Mouse (Mus musculus) kidney, embryonic 15.5 days (tissue): ENCODE measurements around the gene Gm3250. TPM values are rescaled to one million over a fixed set of nuclear protein-coding genes. Genes with fewer than 3 reads are reported as not detected.
"Not testable (repeated sequence)": the region's sequence is repeated elsewhere in the genome, so short reads cannot be mapped to it uniquely, and the experiment has no call there.

Experiments
- ATAC-seq: fragments of 200-750 bp; cut with Nextera tagmentation; replicated peaks from 2 replicates; pipeline ENCODE4 v1.8.0; 2017; ENCODE audit warnings: moderate TSS enrichment; ENCODE audit not compliant: low FRiP score
- H3K27ac ChIP-seq: fragments of 300-500 bp; sonication (generic); 2 replicates; pipeline ENCODE4 v1.5.1; 2015; ENCODE audit warnings: mild to moderate bottlenecking, inconsistent platforms
- H3K27me3 ChIP-seq: fragments of 300-500 bp; sonication (generic); 2 replicates; pipeline ENCODE4 v1.6.1; 2015; ENCODE audit warnings: inconsistent platforms
- H3K36me3 ChIP-seq: fragments of 300-500 bp; sonication (generic); 2 replicates; pipeline ENCODE4 v1.6.1; 2015; ENCODE audit warnings: inconsistent platforms
- H3K4me1 ChIP-seq: fragments of 300-500 bp; sonication (generic); 2 replicates; pipeline ENCODE4 v1.6.1; 2015; ENCODE audit warnings: inconsistent platforms
- H3K4me2 ChIP-seq: fragments of 300-500 bp; sonication (generic); 2 replicates; pipeline ENCODE4 v1.6.1; 2015; ENCODE audit warnings: moderate library complexity, mild to moderate bottlenecking, inconsistent platforms
- H3K4me3 ChIP-seq: fragments of 300-500 bp; sonication (generic); replicated peaks from 2 replicates; pipeline ENCODE4 v1.5.1; 2015; ENCODE audit warnings: mild to moderate bottlenecking, inconsistent platforms
- H3K9ac ChIP-seq: fragments of 300-500 bp; sonication (generic); 2 replicates; pipeline ENCODE4 v1.6.1; 2015; ENCODE audit warnings: mild to moderate bottlenecking, inconsistent platforms
- H3K9me3 ChIP-seq: fragments of 300-500 bp; sonication (generic); replicated peaks from 2 replicates; pipeline ENCODE4 v1.6.1; 2016; ENCODE audit warnings: inconsistent platforms
- WGBS: fragments of 180-500 bp; shearing (Covaris S2); methylation state at CpG from one replicate; pipeline ENCODE4 v1.1.7; 2015; ENCODE audit warnings: mixed read lengths; 5-methylcytosine and 5-hydroxymethylcytosine counted together
- polyA plus RNA-seq: library from polyadenylated mRNA; unstranded; fragments of >200 nt; fragmentation: Nextera tagmentation; extraction: Ambion mirVana; gene quantifications from 2 replicates; pipeline ENCODE4 v1.2.1, GENCODE M21; 2015

Gm3250 gene
- polyA plus RNA-seq, 1 experiment from 2014 or later: not detected

- no peak overlapping the region for H3K9ac ChIP-seq
- H3K36me3 ChIP-seq: no peaks in the 10 kb centered on the region
- no peaks in the 10 kb centered on the region for H3K4me1 ChIP-seq
- no peaks in the 10 kb centered on the region for H3K27me3 ChIP-seq
- 61% methylated on average over 2 of the region's 2 CpGs for WGBS
- no peak for ATAC-seq
- H3K4me2 ChIP-seq: no peak overlapping the region
- no peak overlapping the region for H3K4me3 ChIP-seq
- H3K9me3 ChIP-seq: no peaks in the 10 kb centered on the region
- H3K27ac ChIP-seq: no peak overlapping the region
Measured at GRCm38 (mm10) chr10:77788621-77789020, 6.3 kb upstream of the Gm3250 start.

- not testable (repeated sequence) for H3K9ac ChIP-seq, H3K4me2 ChIP-seq, H3K27ac ChIP-seq, ATAC-seq, H3K36me3 ChIP-seq, H3K27me3 ChIP-seq, H3K4me3 ChIP-seq, H3K9me3 ChIP-seq, H3K4me1 ChIP-seq
- 68% methylated on average over 1 of the region's 1 CpGs for WGBS
Measured at GRCm38 (mm10) chr10:77787876-77788275, 5.5 kb upstream of the Gm3250 start, which contains the start of gene Gm7137. TSS of gene Gm7137 (minus strand) at chr10:77788200.

GRCm38 (mm10) chr10:77783396-77783795 is 1.1 kb upstream of the Gm3250 start:
- H3K4me2 ChIP-seq: not testable (repeated sequence)

GRCm38 (mm10) chr10:77776844-77777243 is 5.5 kb downstream of the Gm3250 start, which contains the start of gene Gm7138:
TSS of gene Gm7138 (minus strand) at chr10:77776944.
- H3K4me3 ChIP-seq, H3K36me3 ChIP-seq, H3K4me2 ChIP-seq, H3K27ac ChIP-seq, ATAC-seq, H3K9me3 ChIP-seq, H3K27me3 ChIP-seq, H3K4me1 ChIP-seq, H3K9ac ChIP-seq: not testable (repeated sequence)
- 80% methylated on average over 1 of the region's 1 CpGs for WGBS

More at GRCm38 (mm10) chr10:77783396-77783795, 1.1 kb upstream of the Gm3250 start:
- H3K9ac ChIP-seq, H3K27ac ChIP-seq, H3K27me3 ChIP-seq, H3K36me3 ChIP-seq, H3K9me3 ChIP-seq, H3K4me1 ChIP-seq, H3K4me3 ChIP-seq, ATAC-seq: not testable (repeated sequence)
- 77% methylated on average over 3 of the region's 3 CpGs for WGBS

- WGBS: 90% methylated on average over 2 of the region's 3 CpGs
- not testable (repeated sequence) for H3K27ac ChIP-seq, H3K4me2 ChIP-seq, H3K4me3 ChIP-seq, H3K27me3 ChIP-seq, H3K9me3 ChIP-seq, H3K9ac ChIP-seq, H3K4me1 ChIP-seq, H3K36me3 ChIP-seq, ATAC-seq
Measured at GRCm38 (mm10) chr10:77772142-77772541, 10.2 kb downstream of the Gm3250 start.

- H3K27ac ChIP-seq, H3K4me2 ChIP-seq, H3K9ac ChIP-seq, H3K36me3 ChIP-seq, H3K4me1 ChIP-seq, H3K9me3 ChIP-seq, H3K4me3 ChIP-seq, ATAC-seq, H3K27me3 ChIP-seq: not testable (repeated sequence)
- WGBS: 86% methylated on average over 1 of the region's 1 CpGs
Measured at GRCm38 (mm10) chr10:77771225-77771624, 11.1 kb downstream of the Gm3250 start, which contains the start of gene Gm3238. TSS of gene Gm3238 (minus strand) at chr10:77771325.

- Histone ChIP-seq H3K9ac (no peak overlapping the region), H3K9me3 (no peaks in the 10 kb centered on the region), H3K27me3 (no peaks in the 10 kb centered on the region), H3K4me1 (no peaks in the 10 kb centered on the region), H3K27ac (no peak overlapping the region), H3K4me2 (no peak overlapping the region), H3K4me3 (no peak overlapping the region), H3K36me3 (no peaks in the 10 kb centered on the region)
- 60% methylated on average over 1 of the region's 1 CpGs for WGBS
- ATAC-seq: no peak
Measured at GRCm38 (mm10) chr10:77769727-77770126, 12.6 kb downstream of the Gm3250 start.

- H3K9me3 ChIP-seq, H3K27me3 ChIP-seq, ATAC-seq, H3K4me2 ChIP-seq, H3K9ac ChIP-seq, H3K36me3 ChIP-seq, H3K4me1 ChIP-seq, H3K4me3 ChIP-seq, H3K27ac ChIP-seq: not testable (repeated sequence)
- WGBS: 69% methylated on average over 1 of the region's 1 CpGs
Measured at GRCm38 (mm10) chr10:77759582-77759981, 22.8 kb downstream of the Gm3250 start, which contains the start of gene Gm3233. TSS of gene Gm3233 (minus strand) at chr10:77759682.

GRCm38 (mm10) chr10:77753448-77753847 is 28.9 kb downstream of the Gm3250 start:
- Histone ChIP-seq H3K27me3 (no peaks in the 10 kb centered on the region), H3K27ac (no peak overlapping the region), H3K36me3 (no peaks in the 10 kb centered on the region), H3K4me3 (no peak overlapping the region), H3K9me3 (no peaks in the 10 kb centered on the region), H3K4me1 (no peaks in the 10 kb centered on the region), H3K4me2 (no peak overlapping the region), H3K9ac (no peak overlapping the region)
- no peak for ATAC-seq

- H3K9ac ChIP-seq, ATAC-seq: not testable (repeated sequence)
Measured at GRCm38 (mm10) chr10:77752312-77752711, 30.0 kb downstream of the Gm3250 start.

GRCm38 (mm10) chr10:77751254-77751653 is 31.1 kb downstream of the Gm3250 start, which contains the start of gene Gm9736:
TSS of gene Gm9736 (minus strand) at chr10:77751354.
- H3K4me2 ChIP-seq, H3K9me3 ChIP-seq, H3K9ac ChIP-seq, ATAC-seq, H3K36me3 ChIP-seq, H3K4me1 ChIP-seq, H3K27me3 ChIP-seq, H3K4me3 ChIP-seq, H3K27ac ChIP-seq: not testable (repeated sequence)
- 70% methylated on average over 1 of the region's 1 CpGs for WGBS

More at GRCm38 (mm10) chr10:77752312-77752711, 30.0 kb downstream of the Gm3250 start:
- H3K36me3 ChIP-seq, H3K4me1 ChIP-seq, H3K9me3 ChIP-seq, H3K4me2 ChIP-seq, H3K4me3 ChIP-seq, H3K27me3 ChIP-seq, H3K27ac ChIP-seq: not testable (repeated sequence)
- 63% methylated on average over 3 of the region's 3 CpGs for WGBS

GRCm38 (mm10) chr10:77750686-77751085 is 31.7 kb downstream of the Gm3250 start:
- not testable (repeated sequence) for H3K4me2 ChIP-seq, H3K9me3 ChIP-seq
- 88% methylated on average over 1 of the region's 1 CpGs for WGBS

More at GRCm38 (mm10) chr10:77750686-77751085, 31.7 kb downstream of the Gm3250 start:
- not testable (repeated sequence) for H3K4me3 ChIP-seq, H3K9ac ChIP-seq, H3K36me3 ChIP-seq, ATAC-seq, H3K4me1 ChIP-seq, H3K27ac ChIP-seq, H3K27me3 ChIP-seq
